Mouse (Mus musculus) liver, embryonic 14.5 days (tissue): Measurements from ENCODE around the gene Ick. TPM values are rescaled to one million over a fixed set of nuclear protein-coding genes. Genes with fewer than 3 reads are reported as not detected.

Experiments used
- ATAC-seq: fragments of 200-750 bp; cut with Nextera tagmentation; 2 replicates; pipeline ENCODE4 v1.8.0; 2017; ENCODE audit warnings: moderate number of reproducible peaks, mild to moderate bottlenecking, moderate library complexity; ENCODE audit not compliant: insufficient read depth
- DNase-seq, 3 experiments: peaks; one replicate each; pipeline ENCODE4 v3.0.0-alpha.2; 2012 to 2013; ENCODE audit warnings: low read depth in 3 of 3, low spot score in 3 of 3
- H3K27ac ChIP-seq: fragments of 300-500 bp; sonication (generic); 2 replicates; pipeline ENCODE4 v1.5.1; 2014; ENCODE audit warnings: moderate library complexity, mild to moderate bottlenecking, control low read depth, inconsistent platforms
- H3K27me3 ChIP-seq: fragments of 300-500 bp; sonication (generic); 2 replicates; pipeline ENCODE4 v1.6.1; 2014; ENCODE audit warnings: mild to moderate bottlenecking, low read length, moderate library complexity; ENCODE audit not compliant: control insufficient read depth, insufficient read depth
- H3K36me3 ChIP-seq: fragments of 300-500 bp; sonication (generic); replicated peaks from 2 replicates; pipeline ENCODE4 v1.6.1; 2014; ENCODE audit warnings: low read depth; ENCODE audit not compliant: control insufficient read depth, insufficient read depth
- H3K4me1 ChIP-seq, 2 experiments: fragments of 200-500 bp in 1 of 2; fragments of 300-500 bp in 1 of 2; sonication (generic) in 1 of 2; replicated peaks; 2 replicates each; pipeline ENCODE4 v1.6.1; 2012 to 2014; ENCODE audit warnings: antibody characterized with exemption in 1 of 2, inconsistent platforms in 1 of 2, low read length in 1 of 2; ENCODE audit not compliant: control insufficient read depth in 2 of 2, insufficient read depth in 2 of 2
- H3K4me2 ChIP-seq: fragments of 300-500 bp; sonication (generic); 2 replicates; pipeline ENCODE4 v1.6.1; 2014; ENCODE audit warnings: low read depth, mild to moderate bottlenecking, control low read depth, moderate library complexity
- H3K4me3 ChIP-seq, 2 experiments: fragments of 200-500 bp in 1 of 2; fragments of 300-500 bp in 1 of 2; sonication (generic) in 1 of 2; 2 replicates each; pipeline ENCODE4 v1.5.1; 2012 to 2014; ENCODE audit warnings: low read depth in 2 of 2, low read length in 2 of 2, mild to moderate bottlenecking in 2 of 2, control low read depth in 1 of 2, inconsistent platforms in 1 of 2, moderate library complexity in 1 of 2; ENCODE audit not compliant: insufficient read depth in 1 of 2
- H3K9ac ChIP-seq: fragments of 300-500 bp; sonication (generic); replicated peaks from 2 replicates; pipeline ENCODE4 v1.6.1; 2014; ENCODE audit warnings: mild to moderate bottlenecking, control low read depth, moderate library complexity
- H3K9me3 ChIP-seq: fragments of 300-500 bp; sonication (generic); 2 replicates; pipeline ENCODE4 v1.6.1; 2016; ENCODE audit warnings: low read length, mixed read lengths; ENCODE audit not compliant: control insufficient read depth
- CTCF ChIP-seq: IDR thresholded peaks from 2 replicates; pipeline ENCODE4 v1.5.1; 2016; ENCODE audit warnings: antibody characterized with exemption, low read depth, control low read depth
- EP300 ChIP-seq: IDR thresholded peaks from 2 replicates; pipeline ENCODE4 v1.6.1; 2016; ENCODE audit warnings: antibody characterized with exemption, low read depth
- WGBS: fragments of 180-500 bp; shearing (Covaris S2); extraction: QIAGEN DNeasy Blood & Tissue Kit; methylation state at CpG from one replicate; pipeline ENCODE4 v1.1.7; 2014; ENCODE audit not compliant: insufficient replicate concordance; 5-methylcytosine and 5-hydroxymethylcytosine counted together
- polyA plus RNA-seq, 2 experiments: library from polyadenylated mRNA; depleted of rRNA in 1 of 2; stranded (reverse) in 1 of 2; unstranded in 1 of 2; fragments of >200 nt; fragmentation: Nextera tagmentation in 1 of 2; extraction: Ambion mirVana in 1 of 2; gene quantifications; 2 replicates each; pipeline versions ENCODE4 v1.2.1 to v1.2.3; 2012 to 2014

The Ick gene
- polyA plus RNA-seq, 2 experiments, result 3.6 to 3.7 TPM

DNA sequence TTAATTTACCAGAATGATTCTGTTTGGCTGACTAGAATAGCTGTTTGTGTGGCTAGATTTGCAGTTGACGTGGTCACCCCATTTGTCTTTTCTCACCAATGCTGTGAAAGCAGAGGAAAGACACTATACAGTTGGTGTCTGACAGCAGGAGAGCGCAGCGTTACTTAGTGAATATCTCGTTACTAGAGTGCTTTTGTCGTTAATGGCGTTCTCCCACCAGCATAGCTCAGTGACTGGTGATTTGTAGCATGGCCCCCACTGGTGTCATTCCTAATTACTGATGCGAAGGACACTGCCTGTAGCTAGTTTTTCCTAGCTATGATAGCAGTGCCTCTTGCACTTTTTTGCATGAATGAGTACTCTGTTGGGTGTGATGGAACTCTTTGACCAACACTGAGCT, 26.7 kb downstream of the Ick start:
- no peak overlapping the region for H3K9ac ChIP-seq
- ATAC-seq (no peak), DNase-seq (no peak)
- no peaks in the 10 kb centered on the region for H3K4me1 ChIP-seq
- H3K27ac ChIP-seq, result no peak overlapping the region
- H3K36me3 ChIP-seq, result no peaks in the 10 kb centered on the region
- no peaks in the 10 kb centered on the region for H3K27me3 ChIP-seq
- no peaks in the 10 kb centered on the region for H3K9me3 ChIP-seq
- 81% methylated on average over 7 of the region's 7 CpGs for WGBS
- H3K4me3 ChIP-seq, result no peak overlapping the region
- no peak overlapping the region for H3K4me2 ChIP-seq
- TF ChIP-seq EP300 (no peak), CTCF (no peak)

DNA sequence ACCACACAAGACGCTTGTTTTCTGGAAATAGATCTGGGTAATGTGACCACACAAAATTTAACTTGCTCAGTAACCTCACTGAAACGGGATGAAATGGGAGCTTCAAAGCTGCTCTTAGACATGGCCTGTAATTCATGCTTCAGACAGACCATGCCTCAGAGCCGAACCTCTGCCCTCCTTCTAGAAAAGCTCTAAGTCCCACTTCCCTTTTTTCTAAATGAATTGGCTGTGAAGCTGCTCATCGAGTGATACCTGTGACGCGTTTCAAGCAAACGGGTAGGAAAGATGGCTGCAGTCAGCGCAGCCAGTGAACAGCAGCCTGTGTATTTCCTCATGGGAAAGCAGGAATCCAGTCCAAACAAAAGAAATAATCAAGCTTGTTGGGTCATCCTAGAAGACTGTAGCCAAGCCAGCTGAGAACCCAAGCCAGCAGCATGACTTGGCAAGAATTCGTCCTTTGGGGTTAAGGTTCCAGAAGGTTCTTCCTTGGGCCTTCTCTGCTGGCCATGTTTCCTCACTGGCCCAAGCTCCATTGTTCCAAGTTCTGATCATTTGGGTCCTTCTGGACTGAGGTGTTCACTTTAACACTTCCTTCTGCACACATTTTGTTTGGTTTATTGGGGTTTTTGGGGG, 29.2 kb downstream of the Ick start:
- no peaks in the 10 kb centered on the region for H3K9me3 ChIP-seq
- H3K27ac ChIP-seq, result no peak overlapping the region
- H3K9ac ChIP-seq, result no peak overlapping the region
- DNase-seq (no peak), ATAC-seq (no peak)
- H3K27me3 ChIP-seq, result no peaks in the 10 kb centered on the region
- H3K4me3 ChIP-seq, result no peak overlapping the region
- 64% methylated on average over 9 of the region's 9 CpGs for WGBS
- no peaks in the 10 kb centered on the region; the same call in 1 of the 2 replicates for H3K36me3 ChIP-seq
- TF ChIP-seq EP300, result no peak
- no peak for TF ChIP-seq CTCF
- H3K4me1 ChIP-seq, result no peaks in the 10 kb centered on the region
- no peak overlapping the region for H3K4me2 ChIP-seq

- no peak overlapping the region for H3K9ac ChIP-seq
- ATAC-seq (no peak), DNase-seq (no peak)
- TF ChIP-seq CTCF, result no peak
- H3K4me1 ChIP-seq, result no peaks in the 10 kb centered on the region
- H3K4me2 ChIP-seq, result no peak overlapping the region
- no peak overlapping the region for H3K27ac ChIP-seq
- WGBS, result 66% methylated on average over 4 of the region's 4 CpGs
- no peaks in the 10 kb centered on the region for H3K9me3 ChIP-seq
- H3K36me3 ChIP-seq, result no peaks in the 10 kb centered on the region; the same call in 1 of the 2 replicates
- H3K4me3 ChIP-seq, result no peak overlapping the region
- no peaks in the 10 kb centered on the region for H3K27me3 ChIP-seq
These were observed 30.5 kb downstream of the Ick start for GRCm38 (mm10) chr9:78139463-78139862.

- Histone ChIP-seq H3K27ac (no peak overlapping the region), H3K36me3 (no peaks in the 10 kb centered on the region; the same call in 1 of the 2 replicates), H3K4me3 (no peak overlapping the region), H3K4me1 (no peaks in the 10 kb centered on the region), H3K9ac (no peak overlapping the region), H3K4me2 (no peak overlapping the region), H3K9me3 (no peaks in the 10 kb centered on the region), H3K27me3 (no peaks in the 10 kb centered on the region)
- DNase-seq (no peak), ATAC-seq (no peak)
- whole genome bisulfite sequencing, result 58% methylated on average over 4 of the region's 4 CpGs
- TF ChIP-seq CTCF (no peak), EP300 (no peak)
These were observed 37.1 kb downstream of the Ick start for GRCm38 (mm10) chr9:78146099-78146498.

DNA sequence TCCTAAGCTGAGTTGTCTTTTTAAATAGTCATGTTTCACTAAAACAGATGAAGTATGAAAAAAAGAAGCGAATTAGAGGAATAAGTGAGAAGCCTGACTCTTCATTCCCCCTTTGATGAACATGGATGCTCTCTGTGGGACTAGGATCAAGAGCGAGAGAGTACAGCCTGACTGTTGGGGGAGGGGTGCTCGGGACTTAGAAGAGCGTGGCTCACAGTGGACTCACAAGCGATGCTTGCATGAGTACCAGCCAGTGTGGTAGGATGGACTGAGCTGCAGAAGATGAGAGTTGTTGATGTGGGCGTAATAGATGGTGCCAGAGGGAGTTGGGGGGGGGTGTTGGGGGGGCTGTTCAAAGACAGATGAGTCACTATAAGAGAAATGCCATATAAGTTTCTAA, 37.6 kb downstream of the Ick start:
- no peaks in the 10 kb centered on the region for H3K9me3 ChIP-seq
- no peak overlapping the region for H3K4me2 ChIP-seq
- TF ChIP-seq CTCF (no peak), EP300 (no peak)
- no peak overlapping the region for H3K4me3 ChIP-seq
- H3K27ac ChIP-seq, result no peak overlapping the region
- H3K4me1 ChIP-seq, result no peaks in the 10 kb centered on the region
- WGBS, result 76% methylated on average over 6 of the region's 6 CpGs
- H3K27me3 ChIP-seq, result no peaks in the 10 kb centered on the region
- ATAC-seq (no peak), DNase-seq (no peak)
- H3K36me3 ChIP-seq, result no peaks in the 10 kb centered on the region; the same call in 1 of the 2 replicates
- H3K9ac ChIP-seq, result no peak overlapping the region
